Mouse (Mus musculus): ENCODE measurements around the gene Zc3h12d.
A peak's percentile ranks its signal among the peaks of the same experiment; 100 is the strongest.

GRCm38 (mm10) chr10:7836902-7837301 lies 4.6 kb downstream of the Zc3h12d start:
- TF ChIP-seq CTCF (IDR thresholded peaks at IDR 0.05; ENCODE audit: low read depth) = peak; percentile 45
- TF ChIP-seq EP300 (IDR thresholded peaks at IDR 0.05; ENCODE audit: low read depth) = no peak

Measured in liver, postnatal 0 days (tissue).